Mouse (Mus musculus) lung, postnatal 10 days (tissue): ENCODE results near the gene Ncoa5.

Source experiments
- DNase-seq: peaks from one replicate; pipeline ENCODE4 v3.0.0; 2021

Gene Ncoa5

DNA sequence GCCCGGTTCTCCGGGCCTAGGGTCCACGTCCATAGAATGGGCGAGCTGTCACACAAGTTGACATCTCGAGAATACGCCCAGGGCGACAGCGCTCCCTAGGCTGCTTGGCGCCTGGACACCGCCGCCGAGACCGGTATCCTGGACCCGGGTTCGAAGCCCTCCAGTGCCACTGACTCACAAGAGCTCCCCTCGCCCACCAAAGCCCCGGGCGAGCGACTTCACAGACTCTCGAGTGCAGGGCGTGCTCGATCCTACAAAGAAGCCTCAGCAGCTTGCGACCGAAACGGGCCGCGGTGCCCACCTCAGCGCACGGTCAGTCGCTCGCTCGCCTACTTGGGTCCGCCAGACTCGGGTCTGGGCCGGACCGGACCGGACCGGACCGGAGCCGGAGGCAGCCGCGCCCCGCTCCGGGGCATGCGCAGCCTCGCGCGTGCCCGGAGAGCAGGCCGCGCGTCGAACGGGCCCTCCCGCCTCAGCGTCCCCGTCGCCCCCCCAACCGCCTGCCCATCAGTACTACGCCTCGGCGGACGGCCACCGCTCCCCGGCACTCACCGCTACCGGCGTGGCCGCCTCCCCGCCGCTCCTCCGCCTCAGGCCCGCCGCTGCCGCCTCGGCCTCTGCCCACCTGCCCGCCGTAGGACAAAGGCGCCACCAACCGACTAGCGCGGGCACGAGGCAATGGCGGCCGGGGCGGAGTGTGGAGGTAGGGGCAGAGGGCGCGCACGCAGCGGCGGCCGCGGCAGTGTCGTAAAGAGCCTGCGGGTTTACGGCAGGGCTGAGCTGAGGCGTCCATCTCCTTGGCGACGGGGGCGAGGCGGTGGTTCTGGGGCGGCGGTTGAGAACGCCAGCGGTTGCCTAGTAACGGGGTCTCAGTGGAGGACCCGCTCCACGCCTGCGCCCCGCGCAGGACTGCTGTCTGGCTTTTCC is at the start of gene Ncoa5:
Gene Ncoa5, minus strand, starts transcription at position 737 of the 927 bp plus-strand sequence.
- peak; percentile 99 for DNase-seq

DNA sequence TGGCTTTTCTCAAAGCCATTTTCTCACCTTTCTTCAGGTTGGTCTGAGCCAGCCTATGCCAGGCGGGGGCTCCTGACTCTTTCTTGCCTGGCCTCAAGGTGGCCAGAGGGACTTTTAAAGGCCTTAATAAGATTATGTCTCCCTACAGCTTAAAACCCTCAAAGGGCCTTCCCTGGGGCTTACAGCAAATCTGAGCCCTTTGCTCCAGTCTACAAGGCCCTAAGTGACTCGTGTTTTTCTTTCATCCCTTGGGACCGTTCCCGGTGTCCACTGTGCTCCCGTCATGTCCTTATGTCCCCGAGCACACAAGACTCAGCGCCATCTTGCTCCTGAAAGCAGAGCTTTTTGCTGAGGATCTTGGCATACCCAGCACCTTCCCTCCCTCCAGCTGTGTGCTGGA is 46.6 kb upstream of the Ncoa5 start:
- DNase-seq = no peak

- no peak for DNase-seq
Measured at GRCm38 (mm10) chr2:165080657-165081056, 46.0 kb upstream of the Ncoa5 start.

DNA sequence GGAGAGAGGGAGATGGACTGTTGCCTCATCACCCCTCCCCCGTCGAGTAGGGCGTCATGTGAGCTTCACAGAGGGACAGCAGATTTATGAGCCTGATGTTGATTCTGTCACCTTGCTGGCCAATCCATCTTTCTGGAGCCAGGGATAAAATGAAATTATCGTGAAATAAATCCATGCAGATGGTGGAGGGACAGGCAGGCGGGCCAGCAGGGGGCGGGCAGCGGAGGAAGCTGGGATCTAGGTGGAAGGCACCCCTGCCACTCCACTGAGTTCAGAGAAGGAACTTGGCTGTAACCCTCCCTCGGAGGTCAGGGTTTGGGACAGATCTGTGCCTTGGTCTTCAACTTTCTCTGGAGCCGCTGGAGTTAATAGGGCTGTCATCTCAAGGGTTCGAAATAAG is 43.9 kb upstream of the Ncoa5 start:
- peak; percentile 48 for DNase-seq

DNA sequence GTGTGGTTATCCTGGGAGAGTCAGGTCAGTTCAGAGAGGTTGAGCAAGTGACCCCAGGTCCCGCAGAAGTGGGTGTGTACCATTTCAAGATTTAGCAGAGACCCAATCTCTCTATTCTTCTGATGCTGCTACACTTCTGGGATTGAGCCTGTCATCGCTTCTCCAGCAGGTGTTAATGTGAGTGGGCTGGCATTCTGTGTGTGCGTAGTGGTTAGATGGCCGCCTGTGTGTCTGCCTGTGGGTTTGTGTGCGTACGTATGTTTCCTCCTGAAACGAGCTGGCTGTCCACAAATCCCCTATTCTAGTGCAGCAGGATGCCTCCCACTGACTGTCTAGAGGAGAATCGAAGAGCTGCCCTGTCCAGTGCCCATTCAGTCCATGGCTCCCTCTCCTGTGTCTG is 43.4 kb upstream of the Ncoa5 start:
- DNase-seq = no peak

GRCm38 (mm10) chr2:165077055-165077454 is 42.4 kb upstream of the Ncoa5 start:
- DNase-seq = no peak

DNA sequence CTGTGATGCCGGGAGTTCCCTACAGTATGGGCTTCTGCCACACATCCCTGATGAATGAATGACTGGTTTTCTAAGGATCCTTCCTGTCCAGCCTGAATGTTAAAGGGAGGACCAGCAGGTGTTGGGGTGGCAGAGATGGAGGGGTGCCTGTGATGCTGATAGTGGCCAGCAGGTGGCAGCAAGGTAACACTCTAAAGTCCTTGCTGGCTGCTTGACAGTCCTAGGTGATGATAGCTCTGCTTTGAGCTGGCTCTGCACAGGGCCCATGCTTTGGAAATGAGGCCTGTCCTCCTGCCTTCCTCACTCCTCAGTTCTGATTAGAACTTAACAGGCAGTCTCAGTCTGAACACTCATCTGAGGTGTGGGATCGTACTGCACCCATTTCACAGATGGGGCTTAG is 40.3 kb upstream of the Ncoa5 start:
- peak; percentile 82 for DNase-seq

DNA sequence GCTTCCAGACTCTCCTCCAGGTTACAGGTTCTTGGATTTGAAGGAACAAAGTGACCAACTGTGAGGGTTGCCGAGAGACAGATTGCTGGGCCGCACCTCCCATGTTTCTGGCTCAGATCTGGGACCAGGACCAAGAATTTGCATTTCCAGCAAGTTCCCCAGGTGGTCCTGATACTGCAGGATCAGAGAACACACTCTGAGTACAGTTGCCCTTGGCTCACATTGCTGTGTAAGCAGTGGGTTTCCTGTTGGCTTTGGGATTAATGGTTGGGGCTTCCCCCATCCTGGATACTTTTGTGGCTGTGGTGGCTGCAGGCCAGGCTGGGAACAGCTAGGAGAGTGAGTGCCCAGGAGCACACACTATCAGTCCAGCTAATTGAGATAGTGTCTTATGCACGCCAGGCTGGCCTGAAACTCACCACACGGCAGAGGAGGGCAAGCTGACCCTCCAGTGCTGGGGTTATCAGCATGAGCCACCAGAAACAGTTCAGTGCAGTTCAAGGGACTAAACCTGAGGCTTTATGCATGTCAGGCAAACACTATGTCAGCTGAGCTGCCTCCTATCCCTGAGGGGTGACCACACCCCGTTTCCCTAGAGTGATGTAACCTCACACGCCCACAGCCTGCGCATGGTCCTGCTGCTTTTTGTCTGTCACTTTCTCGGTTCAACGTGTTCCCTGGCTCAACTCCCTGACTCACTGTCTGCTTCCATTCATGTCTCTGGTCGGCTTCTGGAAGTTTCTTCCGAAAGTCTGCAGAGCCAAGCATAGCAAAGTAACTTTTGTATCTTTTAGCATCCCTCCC is 39.6 kb upstream of the Ncoa5 start:
- DNase-seq = no peak

DNA sequence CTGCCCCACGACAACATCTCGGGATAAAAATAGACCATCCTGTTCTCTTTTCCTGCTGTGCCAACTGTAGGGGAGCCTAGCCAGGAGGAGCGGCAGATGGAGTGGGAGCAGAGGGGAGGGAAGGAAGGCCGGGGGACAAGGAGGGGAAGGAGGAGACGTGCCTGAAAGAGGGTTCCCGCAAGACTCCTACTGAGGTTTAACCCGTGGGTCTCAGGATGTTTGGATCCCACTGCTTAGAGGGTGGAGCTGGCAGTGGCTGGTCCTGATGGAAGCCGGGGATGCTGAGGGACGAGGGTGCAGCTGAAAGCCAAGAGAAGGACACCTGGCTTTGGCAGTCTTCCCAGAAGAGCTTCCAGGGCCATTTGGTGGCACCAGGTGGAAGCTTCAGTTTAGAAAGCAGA is 38.7 kb upstream of the Ncoa5 start:
- no peak for DNase-seq

DNA sequence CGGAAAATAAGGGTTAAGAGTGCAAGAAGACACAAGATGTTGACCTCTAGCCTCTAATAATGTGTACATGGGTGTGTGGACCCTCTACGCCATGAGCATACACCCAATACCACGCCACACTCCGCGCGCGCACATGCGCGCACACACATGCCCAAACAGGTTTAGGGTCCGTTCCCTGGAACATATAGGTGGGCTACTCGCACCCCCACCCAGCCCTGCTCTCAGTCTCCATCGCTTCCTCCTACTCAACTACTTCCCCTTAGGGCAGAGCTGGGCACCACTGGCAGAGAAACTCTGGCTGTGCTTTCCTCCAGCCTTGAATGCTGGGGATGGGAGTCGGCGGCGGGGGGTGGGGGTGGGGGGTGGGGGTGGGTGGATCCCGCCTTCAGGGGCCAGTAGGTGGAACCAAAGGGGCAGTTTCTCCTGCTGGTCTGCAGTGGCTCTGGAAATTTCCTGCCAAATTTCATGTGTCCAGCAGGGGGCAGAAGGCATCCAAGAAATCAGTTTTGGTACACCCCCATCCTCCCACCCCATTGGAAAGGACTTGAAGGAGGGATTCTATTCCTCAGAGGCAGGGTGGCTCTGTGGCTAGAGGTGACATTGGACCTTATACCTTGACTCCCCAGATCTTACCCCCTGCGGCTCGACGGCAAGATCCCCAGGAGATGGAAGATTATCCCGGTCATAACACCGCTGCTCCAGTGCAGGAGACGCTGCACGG is 35.6 kb upstream of the Ncoa5 start:
- DNase-seq = peak; percentile 85

DNA sequence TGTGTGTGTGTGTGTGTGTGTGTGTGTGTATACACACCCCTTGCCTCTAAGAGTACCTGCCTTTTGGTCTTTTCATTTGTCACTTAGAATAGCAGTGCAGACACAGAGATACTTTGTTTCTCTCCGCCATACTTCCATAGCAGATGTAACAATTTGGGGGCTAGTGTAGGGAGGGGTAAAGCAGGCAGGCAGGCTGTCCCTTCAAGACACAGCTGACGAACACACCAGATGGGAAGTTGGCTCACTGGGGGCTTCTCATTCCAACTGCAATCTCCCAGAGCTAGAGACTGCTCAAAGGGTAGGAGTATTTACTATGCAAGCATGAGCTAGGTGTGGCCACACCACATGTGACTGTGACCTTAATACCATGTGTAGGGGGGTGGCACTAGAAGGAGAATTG is 34.1 kb upstream of the Ncoa5 start:
- peak; percentile 16 for DNase-seq

DNA sequence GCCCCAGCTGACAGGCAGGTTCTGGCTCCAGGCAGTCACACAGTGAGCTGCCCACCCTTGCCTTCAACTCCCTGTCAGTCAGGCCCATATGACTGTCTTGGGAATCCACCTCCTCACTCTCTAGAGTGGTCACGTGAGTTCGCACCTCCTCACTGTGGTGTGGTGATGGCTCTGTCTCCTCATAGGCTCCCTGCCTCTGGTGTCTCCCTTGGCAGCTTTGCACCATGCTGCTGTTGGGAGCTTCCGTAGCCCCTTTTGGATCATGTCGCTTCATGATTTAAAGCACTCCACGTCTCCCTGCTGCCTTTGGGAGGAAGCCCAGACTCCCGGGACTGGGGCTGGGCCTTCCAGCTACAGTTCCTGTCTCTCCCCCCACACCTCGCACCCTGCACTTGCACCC is 29.8 kb upstream of the Ncoa5 start:
- peak; percentile 14 for DNase-seq

GRCm38 (mm10) chr2:165061638-165062433 is 27.2 kb upstream of the Ncoa5 start:
- peak; percentile 71 for DNase-seq

DNA sequence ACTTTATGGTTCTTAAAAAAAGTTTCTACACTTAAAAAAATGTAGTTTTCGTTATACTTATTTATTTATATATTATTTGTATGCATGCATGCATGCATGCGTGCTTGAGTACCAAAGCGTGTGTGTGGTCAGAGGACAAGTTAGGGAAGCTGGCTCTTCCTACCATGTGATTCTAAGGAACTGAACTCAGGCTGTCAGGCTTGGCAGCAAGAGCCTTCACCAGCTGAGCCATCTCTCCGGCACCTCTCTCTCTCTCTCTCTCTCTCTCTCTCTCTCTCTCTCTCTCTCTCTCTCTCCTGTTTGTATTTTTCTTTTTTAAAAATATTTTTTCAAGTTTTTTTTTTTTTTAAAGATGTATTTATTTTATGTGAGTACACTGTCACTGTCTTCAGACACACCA is 25.3 kb upstream of the Ncoa5 start:
- peak; percentile 70 for DNase-seq

- DNase-seq = no peak
Measured at GRCm38 (mm10) chr2:165056377-165057085, 21.9 kb upstream of the Ncoa5 start.

DNA sequence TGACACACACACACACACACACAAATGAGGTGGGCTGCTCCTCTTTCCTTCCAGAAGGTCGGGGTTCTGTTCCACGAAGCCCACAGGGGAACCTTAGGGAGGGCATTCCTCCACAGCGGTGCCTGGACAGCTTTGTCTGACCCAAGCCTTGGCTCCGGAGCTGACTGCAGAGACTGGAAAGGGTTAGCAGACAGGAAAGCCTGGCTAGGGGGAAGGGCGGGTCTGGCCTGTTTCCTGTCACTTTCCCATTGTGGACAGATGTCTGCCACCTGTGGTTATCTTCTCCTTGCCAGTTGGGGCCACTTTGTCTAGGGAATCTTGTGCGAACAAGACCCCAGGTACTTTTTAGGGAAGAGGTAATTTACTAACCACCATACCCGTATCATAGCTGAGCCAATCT is 21.2 kb upstream of the Ncoa5 start:
- peak; percentile 77 for DNase-seq

DNA sequence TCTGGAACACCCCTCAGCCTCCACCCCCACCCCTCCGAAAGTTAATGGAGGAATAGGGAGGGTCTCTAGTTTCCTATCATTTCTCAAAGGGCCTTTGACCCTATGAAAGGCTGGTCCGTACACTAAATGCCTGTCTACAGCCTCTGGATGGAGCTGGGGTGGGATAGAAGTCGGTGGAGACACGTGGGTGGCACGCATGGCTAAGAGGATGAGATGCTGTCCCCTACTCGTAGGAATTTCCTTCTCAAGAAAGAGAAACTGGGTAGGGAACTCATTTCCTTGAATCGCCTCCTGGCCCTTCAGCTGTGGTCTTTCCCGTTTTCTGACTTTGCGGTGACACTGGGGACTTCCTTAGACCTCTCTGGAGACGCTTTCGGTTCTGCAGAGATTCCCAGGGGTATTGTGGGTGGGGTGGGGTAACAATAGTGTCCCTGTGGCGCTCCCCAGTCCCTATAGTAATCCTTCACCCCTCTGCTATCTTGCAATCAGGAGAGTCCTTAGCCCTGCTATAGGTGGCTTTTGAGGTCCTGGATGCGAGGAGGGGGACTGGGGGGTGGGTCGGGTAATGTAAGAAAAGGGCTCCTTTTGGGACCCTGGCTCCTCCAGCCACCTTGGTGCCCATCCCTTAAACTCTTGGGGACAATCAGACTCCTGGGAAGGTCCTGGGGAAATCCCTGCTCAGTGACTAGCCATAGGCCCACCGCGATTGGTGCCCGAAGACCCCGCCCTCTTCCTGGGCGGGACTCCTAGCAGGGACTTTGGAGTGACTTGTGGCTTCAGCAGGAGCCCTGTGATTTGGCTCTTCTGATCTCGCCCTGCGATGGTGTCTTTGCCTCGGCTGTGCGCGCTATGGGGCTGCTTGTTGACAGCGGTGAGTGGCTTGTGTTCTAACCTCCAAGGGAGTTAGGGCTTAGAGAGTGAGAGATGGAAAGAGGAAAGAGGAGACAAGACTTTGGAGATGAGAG is 20.5 kb upstream of the Ncoa5 start, which contains the start of gene Cd40:
Gene Cd40, plus strand, starts transcription at position 740 of the 965 bp plus-strand sequence.
- DNase-seq = peak; percentile 93

- DNase-seq = no peak
Measured at GRCm38 (mm10) chr2:165051566-165051965, 16.9 kb upstream of the Ncoa5 start.

GRCm38 (mm10) chr2:165050826-165051548 is 16.3 kb upstream of the Ncoa5 start:
- no peak for DNase-seq

GRCm38 (mm10) chr2:165049044-165049443 is 14.4 kb upstream of the Ncoa5 start:
- DNase-seq = no peak
